Mouse (Mus musculus) heart, postnatal 0 days (tissue): ENCODE measurements around the gene Stra6. TPM values are rescaled to one million over a fixed set of nuclear protein-coding genes. Genes with fewer than 3 reads are reported as not detected.

Source experiments
- ATAC-seq: fragments of 200-750 bp; cut with Nextera tagmentation; 2 replicates; pipeline ENCODE4 v1.8.0; 2017; ENCODE audit warnings: low read depth, moderate number of reproducible peaks, moderate library complexity; ENCODE audit not compliant: insufficient read depth
- DNase-seq: peaks from one replicate; pipeline ENCODE4 v3.0.0-alpha.2; 2016; ENCODE audit warnings: low spot score
- H3K27ac ChIP-seq: fragments of 300-500 bp; sonication (generic); 2 replicates; pipeline ENCODE4 v1.5.1; 2014; ENCODE audit warnings: low read depth, mild to moderate bottlenecking
- H3K27me3 ChIP-seq: fragments of 300-500 bp; sonication (generic); 2 replicates; pipeline ENCODE4 v1.6.1; 2014; ENCODE audit warnings: low read length, mixed read lengths; ENCODE audit not compliant: control insufficient read depth, insufficient read depth
- H3K36me3 ChIP-seq: fragments of 300-500 bp; sonication (generic); replicated peaks from 2 replicates; pipeline ENCODE4 v1.6.1; 2014; ENCODE audit warnings: low read length, mixed read lengths; ENCODE audit not compliant: control insufficient read depth, insufficient read depth
- H3K4me1 ChIP-seq: fragments of 300-500 bp; sonication (generic); 2 replicates; pipeline ENCODE4 v1.6.1; 2014; ENCODE audit warnings: antibody characterized with exemption; ENCODE audit not compliant: control insufficient read depth, insufficient read depth
- H3K4me2 ChIP-seq: fragments of 300-500 bp; sonication (generic); 2 replicates; pipeline ENCODE4 v1.6.1; 2014; ENCODE audit warnings: low read depth, mild to moderate bottlenecking, low read length, moderate library complexity
- H3K4me3 ChIP-seq: fragments of 300-500 bp; sonication (generic); 2 replicates; pipeline ENCODE4 v1.5.1; 2014; ENCODE audit warnings: low read depth, low read length
- H3K9ac ChIP-seq: fragments of 300-500 bp; sonication (generic); replicated peaks from 2 replicates; pipeline ENCODE4 v1.6.1; 2014; ENCODE audit warnings: low read depth, low read length, mixed read lengths
- H3K9me3 ChIP-seq: fragments of 300-500 bp; sonication (generic); replicated peaks from 2 replicates; pipeline ENCODE4 v1.6.1; 2016; ENCODE audit warnings: low read length; ENCODE audit not compliant: control insufficient read depth
- CTCF ChIP-seq: IDR thresholded peaks from 2 replicates; pipeline ENCODE4 v1.5.1; 2016; ENCODE audit warnings: antibody characterized with exemption, control low read depth, low read depth
- EP300 ChIP-seq: IDR thresholded peaks from 2 replicates; pipeline ENCODE4 v1.6.1; 2016; ENCODE audit warnings: antibody characterized with exemption, low read depth
- WGBS: fragments of 180-500 bp; shearing (Covaris S2); extraction: QIAGEN DNeasy Blood & Tissue Kit; methylation state at CpG from one replicate; pipeline ENCODE4 v1.1.7; 2014; 5-methylcytosine and 5-hydroxymethylcytosine counted together
- polyA plus RNA-seq: library from polyadenylated mRNA; unstranded; fragments of >200 nt; fragmentation: Nextera tagmentation; extraction: Ambion mirVana; gene quantifications from 2 replicates; pipeline ENCODE4 v1.2.1, GENCODE M21; 2015
- total RNA-seq: library from RNA; depleted of rRNA; stranded (reverse); fragments of >200 nt; gene quantifications from 2 replicates; pipeline ENCODE4 v1.2.3, GENCODE M21; 2014; ENCODE audit warnings: low replicate concordance

Gene Stra6
- total and polyA plus RNA-seq, 2 experiments from 2014 or later, result 0.05 TPM; not detected in 1

DNA sequence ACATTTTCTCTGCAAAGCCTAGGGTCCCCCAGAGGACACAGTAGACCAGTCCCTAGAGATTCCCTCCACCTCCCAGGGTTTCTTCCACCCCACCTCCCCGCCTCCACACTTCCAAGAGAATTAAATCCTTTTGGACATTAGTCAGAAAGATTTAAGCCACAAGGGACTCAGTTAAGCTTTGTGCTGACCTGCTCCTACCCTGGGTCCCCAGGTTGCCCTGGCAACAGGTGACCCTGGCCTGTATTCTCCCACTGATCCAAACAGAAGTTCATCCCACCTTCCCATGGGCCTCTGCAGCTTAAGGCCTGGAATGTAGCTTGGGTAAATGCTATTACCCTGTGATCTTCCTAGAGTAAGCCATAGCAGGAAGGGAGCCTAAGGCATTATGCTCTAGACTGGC lies 81.1 kb downstream of the Stra6 start:
- Histone ChIP-seq H3K4me1 (no peaks in the 10 kb centered on the region), H3K4me3 (no peak overlapping the region), H3K9ac (no peak overlapping the region), H3K4me2 (no peak overlapping the region), H3K36me3 (no peaks in the 10 kb centered on the region), H3K27me3 (0 out of 2 replicates have a peak, but pooled peaks cover 12% of the 10 kb centered on the region), H3K27ac (no peak overlapping the region), H3K9me3 (no peaks in the 10 kb centered on the region)
- TF ChIP-seq EP300, result no peak
- TF ChIP-seq CTCF, result no peak
- no peak for ATAC-seq
- 90% methylated on average over 1 of the region's 1 CpGs for WGBS
- DNase-seq, result no peak

DNA sequence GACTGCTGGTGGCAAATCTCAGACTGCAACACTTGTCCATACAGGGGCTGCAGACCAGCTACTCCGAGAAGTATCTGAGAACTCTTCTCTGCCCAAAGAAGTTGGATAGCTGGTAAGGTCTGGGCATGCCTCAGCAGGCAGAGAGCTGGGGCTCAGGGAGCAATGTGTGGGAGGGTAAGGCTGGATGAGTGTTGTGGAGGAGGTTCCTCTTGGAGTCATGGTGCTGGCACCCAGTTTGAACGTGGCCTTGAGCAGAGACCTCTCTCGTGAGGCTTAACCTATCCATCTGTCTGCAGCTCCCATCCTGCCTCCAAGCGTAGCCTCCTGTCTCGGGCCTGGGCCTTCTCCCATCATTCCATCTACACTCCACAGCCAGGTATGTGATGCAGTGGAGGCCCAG lies 81.8 kb downstream of the Stra6 start:
- no peak for TF ChIP-seq CTCF
- TF ChIP-seq EP300, result no peak
- no peak overlapping the region for H3K9ac ChIP-seq
- H3K36me3 ChIP-seq, result no peaks in the 10 kb centered on the region
- no peaks in the 10 kb centered on the region for H3K9me3 ChIP-seq
- 76% methylated on average over 5 of the region's 5 CpGs for WGBS
- H3K4me3 ChIP-seq, result no peak overlapping the region
- no peaks in the 10 kb centered on the region for H3K4me1 ChIP-seq
- no peak for DNase-seq
- no peak for ATAC-seq
- no peak overlapping the region for H3K4me2 ChIP-seq
- 0 out of 2 replicates have a peak, but pooled peaks cover 12% of the 10 kb centered on the region for H3K27me3 ChIP-seq
- no peak overlapping the region for H3K27ac ChIP-seq

DNA sequence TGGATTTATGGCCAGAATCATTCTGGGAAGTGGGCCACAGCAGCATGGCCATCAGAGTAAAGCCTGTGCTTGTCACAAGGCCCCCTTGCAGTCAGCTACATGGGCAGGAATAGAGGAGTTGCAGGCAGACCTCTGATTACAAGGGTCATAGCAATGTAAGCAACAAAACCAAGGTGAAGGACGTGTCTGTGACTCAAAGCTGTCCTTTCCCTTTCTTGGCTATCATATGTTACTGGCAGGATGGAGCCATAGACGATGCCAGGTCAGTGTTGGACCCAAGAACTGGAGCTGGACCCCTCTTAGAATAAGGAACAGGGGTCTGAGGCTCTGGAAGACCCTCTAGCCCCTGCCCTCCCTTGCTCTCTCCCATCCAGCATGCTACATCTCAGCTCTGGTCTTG lies 85.2 kb downstream of the Stra6 start:
- Histone ChIP-seq H3K4me3 (no peak overlapping the region), H3K27ac (no peak overlapping the region), H3K27me3 (0 out of 2 replicates have a peak, but pooled peaks cover 8% of the 10 kb centered on the region), H3K4me2 (no peak overlapping the region), H3K36me3 (no peaks in the 10 kb centered on the region), H3K9ac (no peak overlapping the region), H3K9me3 (no peaks in the 10 kb centered on the region), H3K4me1 (no peaks in the 10 kb centered on the region)
- no peak for TF ChIP-seq EP300
- TF ChIP-seq CTCF, result no peak
- DNase-seq (no peak), ATAC-seq (no peak)
- 43% methylated on average over 2 of the region's 2 CpGs for WGBS

DNA sequence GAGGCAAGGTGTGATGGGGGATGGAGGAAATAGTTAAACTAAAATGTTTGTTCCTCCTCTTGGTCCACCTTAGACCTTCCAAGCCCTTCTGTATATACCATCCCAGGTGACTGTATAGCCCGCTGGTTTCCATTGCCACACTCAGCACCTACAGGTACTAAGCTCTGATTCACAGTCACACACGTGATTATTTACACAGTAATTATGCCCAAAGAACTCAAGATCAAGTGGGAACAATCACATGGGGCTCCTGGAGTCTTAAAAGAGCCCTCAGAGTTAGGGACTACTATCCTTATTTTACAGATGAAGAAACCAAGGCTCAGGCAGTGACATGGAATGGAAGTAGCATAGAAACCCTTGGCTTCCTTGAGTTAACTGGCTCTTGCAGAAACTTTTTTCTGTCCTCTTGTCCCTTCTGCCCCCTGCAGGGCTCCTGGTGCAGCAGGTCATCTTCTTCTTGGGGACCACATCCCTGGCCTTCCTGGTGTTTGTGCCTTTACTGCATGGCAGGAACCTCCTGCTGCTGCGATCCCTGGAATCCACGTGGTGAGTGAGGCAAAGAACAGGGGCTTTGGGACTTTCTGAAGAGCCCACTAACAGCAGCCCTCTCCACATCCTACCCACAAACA lies 87.3 kb downstream of the Stra6 start:
- TF ChIP-seq EP300 (no peak), CTCF (peak; percentile 24)
- WGBS, result 66% methylated on average over 4 of the region's 4 CpGs
- H3K4me1 ChIP-seq, result peaks cover 5% of the 10 kb centered on the region; the same call in 1 of the 2 replicates
- H3K27ac ChIP-seq, result no peak overlapping the region
- ATAC-seq (no peak), DNase-seq (no peak)
- 0 out of 2 replicates have a peak, but pooled peaks cover 8% of the 10 kb centered on the region for H3K27me3 ChIP-seq
- no peak overlapping the region for H3K4me2 ChIP-seq
- H3K9ac ChIP-seq, result no peak overlapping the region
- H3K9me3 ChIP-seq, result no peaks in the 10 kb centered on the region
- no peak overlapping the region for H3K4me3 ChIP-seq
- H3K36me3 ChIP-seq, result no peaks in the 10 kb centered on the region

DNA sequence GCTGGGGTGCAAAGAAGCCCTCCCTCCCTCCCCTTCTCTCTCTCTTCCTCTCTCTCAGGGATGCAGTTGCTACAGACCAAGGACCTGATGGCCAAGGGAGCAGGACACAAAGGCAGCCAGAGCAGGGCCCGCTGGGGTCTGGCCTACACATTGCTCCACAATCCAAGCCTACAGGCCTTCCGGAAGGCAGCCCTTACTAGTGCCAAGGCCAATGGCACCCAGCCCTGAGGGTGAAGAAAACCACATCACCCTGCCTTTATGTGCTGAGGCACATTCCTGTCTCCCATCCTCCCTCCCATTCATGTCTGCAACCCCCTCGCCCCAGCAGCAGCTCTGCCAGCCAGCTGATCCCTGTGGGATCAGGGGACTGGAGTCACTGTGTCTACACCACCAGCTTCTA lies 89.5 kb downstream of the Stra6 start:
- H3K27me3 ChIP-seq, result 0 out of 2 replicates have a peak, but pooled peaks cover 2% of the 10 kb centered on the region
- no peaks in the 10 kb centered on the region for H3K36me3 ChIP-seq
- 77% methylated on average over 3 of the region's 3 CpGs for WGBS
- peaks cover 5% of the 10 kb centered on the region; the same call in 1 of the 2 replicates for H3K4me1 ChIP-seq
- no peak overlapping the region for H3K4me2 ChIP-seq
- no peaks in the 10 kb centered on the region for H3K9me3 ChIP-seq
- H3K9ac ChIP-seq, result no peak overlapping the region
- no peak overlapping the region for H3K4me3 ChIP-seq
- H3K27ac ChIP-seq, result 0 out of 2 replicates have a peak overlapping the region, but pooled peaks have one; percentile 43
- TF ChIP-seq EP300 (no peak), CTCF (no peak)
- ATAC-seq (no peak), DNase-seq (no peak)

DNA sequence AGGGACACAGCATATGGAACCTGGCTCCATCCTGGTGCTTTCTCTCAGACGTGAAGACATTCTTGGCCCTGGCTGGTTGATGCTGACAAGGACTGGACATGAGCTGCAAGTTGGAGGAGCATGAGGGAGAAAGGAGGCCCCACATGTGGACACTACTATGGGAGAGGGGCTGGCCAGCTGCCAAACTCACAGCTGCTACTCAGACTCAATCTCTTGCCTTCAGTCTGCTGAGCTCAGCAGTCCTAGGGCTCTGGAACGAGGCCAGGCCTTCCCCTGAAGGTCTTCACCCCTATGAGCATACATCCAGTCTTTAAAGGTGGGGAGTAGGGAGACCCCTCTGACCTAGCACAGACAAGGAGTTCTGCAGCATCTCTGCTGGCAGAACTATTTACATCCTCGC lies 91.8 kb downstream of the Stra6 start:
- Histone ChIP-seq H3K4me1 (peaks cover 5% of the 10 kb centered on the region; the same call in 1 of the 2 replicates), H3K9ac (no peak overlapping the region), H3K4me3 (no peak overlapping the region), H3K36me3 (no peaks in the 10 kb centered on the region), H3K27me3 (no peaks in the 10 kb centered on the region), H3K4me2 (no peak overlapping the region), H3K27ac (no peak overlapping the region), H3K9me3 (no peaks in the 10 kb centered on the region)
- 35% methylated on average over 3 of the region's 3 CpGs for whole genome bisulfite sequencing
- TF ChIP-seq EP300, result no peak
- DNase-seq (peak; percentile 30), ATAC-seq (no peak)
